Mouse (Mus musculus) midbrain, embryonic 16.5 days (tissue): ENCODE data around the gene Limch1. TPM values are rescaled to one million over a fixed set of nuclear protein-coding genes. Genes with fewer than 3 reads are reported as not detected.
A peak's percentile ranks its signal among the peaks of the same experiment; 100 is the strongest.

ENCODE experiments used
- ATAC-seq: fragments of 200-750 bp; cut with Nextera tagmentation; 2 replicates; pipeline ENCODE4 v1.8.0; 2017; ENCODE audit warnings: moderate TSS enrichment
- H3K27ac ChIP-seq: fragments of 300-500 bp; sonication (generic); 2 replicates; pipeline ENCODE4 v1.5.1; 2014; ENCODE audit warnings: mild to moderate bottlenecking, low read length, mixed read lengths
- H3K27me3 ChIP-seq: fragments of 300-500 bp; sonication (generic); 2 replicates; pipeline ENCODE4 v1.6.1; 2014; ENCODE audit warnings: low read depth, low read length, mixed read lengths; ENCODE audit not compliant: control insufficient read depth, insufficient read depth
- H3K36me3 ChIP-seq: fragments of 300-500 bp; sonication (generic); 2 replicates; pipeline ENCODE4 v1.6.1; 2014; ENCODE audit warnings: mild to moderate bottlenecking, low read length, moderate library complexity, mixed read lengths; ENCODE audit not compliant: control insufficient read depth, insufficient read depth
- H3K4me1 ChIP-seq: fragments of 300-500 bp; sonication (generic); 2 replicates; pipeline ENCODE4 v1.6.1; 2014; ENCODE audit warnings: mild to moderate bottlenecking, low read length, mixed read lengths; ENCODE audit not compliant: control insufficient read depth, insufficient read depth
- H3K4me2 ChIP-seq: fragments of 300-500 bp; sonication (generic); 2 replicates; pipeline ENCODE4 v1.6.1; 2014; ENCODE audit warnings: mild to moderate bottlenecking, low read length, mixed read lengths
- H3K4me3 ChIP-seq: fragments of 300-500 bp; sonication (generic); 2 replicates; pipeline ENCODE4 v1.5.1; 2014; ENCODE audit warnings: low read depth, mild to moderate bottlenecking, low read length, moderate library complexity, mixed read lengths
- H3K9ac ChIP-seq: fragments of 300-500 bp; sonication (generic); 2 replicates; pipeline ENCODE4 v1.6.1; 2014; ENCODE audit warnings: low read depth, low read length, mixed read lengths
- H3K9me3 ChIP-seq: fragments of 300-500 bp; sonication (generic); replicated peaks from 2 replicates; pipeline ENCODE4 v1.6.1; 2014; ENCODE audit warnings: mild to moderate bottlenecking, low read length, mixed read lengths; ENCODE audit not compliant: control insufficient read depth, poor library complexity, severe bottlenecking
- WGBS: fragments of 180-500 bp; shearing (Covaris S2); extraction: QIAGEN DNeasy Blood & Tissue Kit; methylation state at CpG from one replicate; pipeline ENCODE4 v1.1.7; 2014; 5-methylcytosine and 5-hydroxymethylcytosine counted together
- polyA plus RNA-seq: library from polyadenylated mRNA; unstranded; fragments of >200 nt; fragmentation: Nextera tagmentation; extraction: Ambion mirVana; gene quantifications from 2 replicates; pipeline ENCODE4 v1.2.1, GENCODE M21; 2015

Limch1 gene
- polyA plus RNA-seq, 1 experiment from 2014 or later: 48.8 TPM

GRCm38 (mm10) chr5:66943521-66943920, 197.9 kb downstream of the Limch1 start:
- H3K4me1 ChIP-seq: no peaks in the 10 kb centered on the region
- no peak for ATAC-seq
- H3K4me2 ChIP-seq: no peak overlapping the region
- no peaks in the 10 kb centered on the region for H3K9me3 ChIP-seq
- WGBS: 75% methylated on average over 7 of the region's 7 CpGs
- H3K27ac ChIP-seq: no peak overlapping the region
- no peaks in the 10 kb centered on the region for H3K27me3 ChIP-seq
- H3K36me3 ChIP-seq: no peaks in the 10 kb centered on the region
- H3K4me3 ChIP-seq: no peak overlapping the region
- no peak overlapping the region for H3K9ac ChIP-seq

- Histone ChIP-seq H3K36me3 (no peaks in the 10 kb centered on the region), H3K9ac (no peak overlapping the region), H3K4me3 (no peak overlapping the region), H3K27me3 (no peaks in the 10 kb centered on the region), H3K4me2 (no peak overlapping the region), H3K9me3 (no peaks in the 10 kb centered on the region; the same call in 1 of the 2 replicates), H3K4me1 (no peaks in the 10 kb centered on the region), H3K27ac (peak overlapping the region; percentile 8; the same call in 1 of the 2 replicates)
- WGBS: 61% methylated on average over 6 of the region's 6 CpGs
- ATAC-seq: 0 out of 2 replicates have a peak, but pooled peaks have one; percentile 54
Observed at GRCm38 (mm10) chr5:66947958-66948357, 202.3 kb downstream of the Limch1 start.

GRCm38 (mm10) chr5:66949098-66949692, 203.6 kb downstream of the Limch1 start:
- no peak overlapping the region for H3K27ac ChIP-seq
- no peaks in the 10 kb centered on the region for H3K27me3 ChIP-seq
- H3K9ac ChIP-seq: no peak overlapping the region
- H3K4me1 ChIP-seq: no peaks in the 10 kb centered on the region
- no peaks in the 10 kb centered on the region; the same call in 1 of the 2 replicates for H3K9me3 ChIP-seq
- no peak overlapping the region for H3K4me2 ChIP-seq
- no peak overlapping the region for H3K4me3 ChIP-seq
- 66% methylated on average over 8 of the region's 8 CpGs for WGBS
- ATAC-seq: no peak
- H3K36me3 ChIP-seq: no peaks in the 10 kb centered on the region

- no peak overlapping the region for H3K9ac ChIP-seq
- H3K4me2 ChIP-seq: no peak overlapping the region
- no peaks in the 10 kb centered on the region; the same call in 1 of the 2 replicates for H3K9me3 ChIP-seq
- H3K4me1 ChIP-seq: no peaks in the 10 kb centered on the region
- H3K4me3 ChIP-seq: no peak overlapping the region
- no peak for ATAC-seq
- no peaks in the 10 kb centered on the region for H3K27me3 ChIP-seq
- WGBS: 61% methylated on average over 3 of the region's 3 CpGs
- H3K27ac ChIP-seq: no peak overlapping the region
- no peaks in the 10 kb centered on the region for H3K36me3 ChIP-seq
Observed at GRCm38 (mm10) chr5:66953375-66953774, 207.7 kb downstream of the Limch1 start.

- Histone ChIP-seq H3K9ac (no peak overlapping the region), H3K4me2 (no peak overlapping the region), H3K4me3 (no peak overlapping the region), H3K27me3 (no peaks in the 10 kb centered on the region), H3K4me1 (no peaks in the 10 kb centered on the region), H3K9me3 (no peaks in the 10 kb centered on the region; the same call in 1 of the 2 replicates), H3K27ac (no peak overlapping the region), H3K36me3 (no peaks in the 10 kb centered on the region)
- no peak for ATAC-seq
- WGBS: 40% methylated on average over 7 of the region's 7 CpGs
Observed at GRCm38 (mm10) chr5:66953971-66954644, 208.5 kb downstream of the Limch1 start.

- H3K27ac ChIP-seq: no peak overlapping the region
- no peaks in the 10 kb centered on the region for H3K36me3 ChIP-seq
- no peaks in the 10 kb centered on the region; the same call in 1 of the 2 replicates for H3K9me3 ChIP-seq
- no peaks in the 10 kb centered on the region for H3K27me3 ChIP-seq
- ATAC-seq: no peak
- H3K4me2 ChIP-seq: no peak overlapping the region
- 89% methylated on average over 5 of the region's 5 CpGs for WGBS
- no peak overlapping the region for H3K4me3 ChIP-seq
- H3K4me1 ChIP-seq: no peaks in the 10 kb centered on the region
- no peak overlapping the region for H3K9ac ChIP-seq
Observed at GRCm38 (mm10) chr5:66955245-66955644, 209.6 kb downstream of the Limch1 start.

GRCm38 (mm10) chr5:66957656-66958055, 212.0 kb downstream of the Limch1 start:
- Histone ChIP-seq H3K4me3 (no peak overlapping the region), H3K9me3 (no peaks in the 10 kb centered on the region), H3K4me1 (no peaks in the 10 kb centered on the region), H3K9ac (no peak overlapping the region), H3K36me3 (no peaks in the 10 kb centered on the region), H3K27ac (no peak overlapping the region), H3K27me3 (no peaks in the 10 kb centered on the region), H3K4me2 (no peak overlapping the region)
- no peak for ATAC-seq
- WGBS: 88% methylated on average over 10 of the region's 10 CpGs

- ATAC-seq: no peak
- Histone ChIP-seq H3K27me3 (no peaks in the 10 kb centered on the region), H3K4me1 (no peaks in the 10 kb centered on the region), H3K27ac (no peak overlapping the region), H3K36me3 (no peaks in the 10 kb centered on the region), H3K9me3 (no peaks in the 10 kb centered on the region), H3K4me2 (no peak overlapping the region), H3K4me3 (no peak overlapping the region), H3K9ac (no peak overlapping the region)
- 79% methylated on average over 8 of the region's 8 CpGs for WGBS
Observed at GRCm38 (mm10) chr5:66958118-66958517, 212.5 kb downstream of the Limch1 start.

GRCm38 (mm10) chr5:66959968-66960367, 214.3 kb downstream of the Limch1 start:
- ATAC-seq: no peak
- 88% methylated on average over 8 of the region's 8 CpGs for WGBS
- Histone ChIP-seq H3K4me1 (peaks cover 5% of the 10 kb centered on the region), H3K4me3 (no peak overlapping the region), H3K9ac (no peak overlapping the region), H3K27ac (no peak overlapping the region), H3K9me3 (no peaks in the 10 kb centered on the region), H3K36me3 (no peaks in the 10 kb centered on the region), H3K27me3 (no peaks in the 10 kb centered on the region), H3K4me2 (no peak overlapping the region)
